Mouse (Mus musculus) kidney, postnatal 14 days (tissue): ENCODE results near the gene Camk1d.
"Not testable (repeated sequence)": the region's sequence is repeated elsewhere in the genome, so short reads cannot be mapped to it uniquely, and the experiment has no call there.

Experiments
- DNase-seq: peaks from one replicate; pipeline ENCODE4 v3.0.0; 2022; ENCODE audit warnings: mixed read lengths

Camk1d gene

GRCm38 (mm10) chr2:5610521-5610920, 103.8 kb downstream of the Camk1d start:
- no peak for DNase-seq

- no peak for DNase-seq
These were observed 106.1 kb downstream of the Camk1d start for GRCm38 (mm10) chr2:5607920-5608841.

- no peak for DNase-seq
These were observed 108.5 kb downstream of the Camk1d start for GRCm38 (mm10) chr2:5605849-5606248.

GRCm38 (mm10) chr2:5602044-5602443, 112.3 kb downstream of the Camk1d start:
- DNase-seq: no peak

- not testable (repeated sequence) for DNase-seq
These were observed 113.1 kb downstream of the Camk1d start for GRCm38 (mm10) chr2:5601243-5601642.

GRCm38 (mm10) chr2:5600183-5600962, 113.9 kb downstream of the Camk1d start:
- DNase-seq: no peak

GRCm38 (mm10) chr2:5599713-5600112, 114.6 kb downstream of the Camk1d start:
- no peak for DNase-seq

- no peak for DNase-seq
These were observed 115.8 kb downstream of the Camk1d start for GRCm38 (mm10) chr2:5598533-5598932.

- DNase-seq: peak; percentile 14
These were observed 117.4 kb downstream of the Camk1d start for GRCm38 (mm10) chr2:5596882-5597281.

- no peak for DNase-seq
These were observed 118.7 kb downstream of the Camk1d start for GRCm38 (mm10) chr2:5595356-5596191.

GRCm38 (mm10) chr2:5592461-5593136, 121.7 kb downstream of the Camk1d start:
- DNase-seq: no peak

GRCm38 (mm10) chr2:5590074-5590473, 124.2 kb downstream of the Camk1d start:
- DNase-seq: no peak

GRCm38 (mm10) chr2:5589163-5589562, 125.2 kb downstream of the Camk1d start:
- DNase-seq: no peak

GRCm38 (mm10) chr2:5588329-5588982, 125.9 kb downstream of the Camk1d start:
- DNase-seq: no peak

- DNase-seq: no peak
These were observed 129.8 kb downstream of the Camk1d start for GRCm38 (mm10) chr2:5584318-5585027.

- no peak for DNase-seq
These were observed 134.9 kb downstream of the Camk1d start for GRCm38 (mm10) chr2:5579391-5579790.

- DNase-seq: peak; percentile 75
These were observed 136.8 kb downstream of the Camk1d start for GRCm38 (mm10) chr2:5577399-5578129.

GRCm38 (mm10) chr2:5572314-5573006, 141.9 kb downstream of the Camk1d start:
- no peak for DNase-seq

- DNase-seq: no peak
These were observed 147.7 kb downstream of the Camk1d start for GRCm38 (mm10) chr2:5566611-5567010.

- no peak for DNase-seq
These were observed 150.6 kb downstream of the Camk1d start for GRCm38 (mm10) chr2:5563685-5564084.
